Mouse (Mus musculus) kidney, adult 9 months (tissue): ENCODE measurements around the gene Dclre1c.

ENCODE experiments used
- DNase-seq: peaks from one replicate; pipeline ENCODE4 v3.0.0; 2022

Dclre1c gene

GRCm38 (mm10) chr2:3475746-3476251 is 51.9 kb downstream of the Dclre1c start:
- DNase-seq = no peak

GRCm38 (mm10) chr2:3480239-3480638 is 56.3 kb downstream of the Dclre1c start:
- no peak for DNase-seq

GRCm38 (mm10) chr2:3489816-3490215 is 65.9 kb downstream of the Dclre1c start:
- DNase-seq = no peak

- no peak for DNase-seq
These were observed 70.0 kb downstream of the Dclre1c start for GRCm38 (mm10) chr2:3493833-3494409.

- no peak for DNase-seq
These were observed 75.6 kb downstream of the Dclre1c start for GRCm38 (mm10) chr2:3499543-3499942.

- no peak for DNase-seq
These were observed 77.0 kb downstream of the Dclre1c start for GRCm38 (mm10) chr2:3500886-3501285.

GRCm38 (mm10) chr2:3512076-3512475 is 88.1 kb downstream of the Dclre1c start:
- peak; percentile 27 for DNase-seq

GRCm38 (mm10) chr2:3512552-3513454 is 88.9 kb downstream of the Dclre1c start, which contains the start of the genes Gm45902, Hspa14 and Cdnf:
Gene Gm45902 (minus strand): TSS chr2:3512790.
Gene Hspa14 (minus strand): TSS chr2:3512814.
Gene Cdnf (plus strand): TSS chr2:3513030.
- peak; percentile 99 for DNase-seq
